Mouse (Mus musculus): ENCODE results near the gene Ifitm1. TPM values are rescaled to one million over a fixed set of nuclear protein-coding genes. Genes with fewer than 3 reads are reported as not detected.

The Ifitm1 gene
- polyA plus RNA-seq, 1 experiment from 2014 or later: 7.6 TPM

DNA sequence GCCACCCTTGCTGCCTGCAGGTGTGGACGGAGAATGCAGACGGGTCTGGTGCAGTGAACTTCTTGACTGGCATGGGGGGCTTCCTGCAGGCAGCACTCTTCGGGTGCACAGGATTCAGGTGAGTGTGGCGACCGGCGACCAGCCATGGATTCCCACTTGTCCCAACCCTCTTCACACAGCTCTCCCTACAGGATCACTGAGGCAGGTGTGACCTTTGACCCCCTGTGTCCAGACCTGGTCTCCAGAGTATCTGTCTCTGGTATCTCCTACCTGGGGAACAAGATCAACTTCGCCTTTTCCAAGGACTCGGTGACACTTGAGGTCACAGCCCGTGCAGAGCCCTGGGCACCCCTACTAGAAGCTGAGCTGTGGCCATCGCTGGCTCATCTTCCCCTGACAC is 20.7 kb upstream of the Ifitm1 start:
- peaks cover 6% of the 10 kb centered on the region for H3K4me1 ChIP-seq (ENCODE audit: control insufficient read depth, insufficient read depth, low read length)
- no peaks in the 10 kb centered on the region for H3K36me3 ChIP-seq (ENCODE audit: control insufficient read depth, insufficient read depth, low read length)
- WGBS (ENCODE audit: insufficient replicate concordance): 83% methylated on average over 10 of the region's 10 CpGs
- H3K4me2 ChIP-seq: no peak overlapping the region
- H3K27ac ChIP-seq (ENCODE audit: low read depth, low read length): peak overlapping the region; percentile 70
- H3K9ac ChIP-seq (ENCODE audit: low read depth, low read length): no peak overlapping the region
- H3K27me3 ChIP-seq (ENCODE audit: control insufficient read depth, insufficient read depth, low read length): no peaks in the 10 kb centered on the region
- H3K9me3 ChIP-seq (replicated peaks; ENCODE audit: control insufficient read depth, low read length): no peaks in the 10 kb centered on the region
- ATAC-seq (replicated peaks; ENCODE audit: insufficient number of reproducible peaks, low FRiP score, low TSS enrichment): no peak
- no peak overlapping the region for H3K4me3 ChIP-seq (ENCODE audit: low read depth, low read length)

DNA sequence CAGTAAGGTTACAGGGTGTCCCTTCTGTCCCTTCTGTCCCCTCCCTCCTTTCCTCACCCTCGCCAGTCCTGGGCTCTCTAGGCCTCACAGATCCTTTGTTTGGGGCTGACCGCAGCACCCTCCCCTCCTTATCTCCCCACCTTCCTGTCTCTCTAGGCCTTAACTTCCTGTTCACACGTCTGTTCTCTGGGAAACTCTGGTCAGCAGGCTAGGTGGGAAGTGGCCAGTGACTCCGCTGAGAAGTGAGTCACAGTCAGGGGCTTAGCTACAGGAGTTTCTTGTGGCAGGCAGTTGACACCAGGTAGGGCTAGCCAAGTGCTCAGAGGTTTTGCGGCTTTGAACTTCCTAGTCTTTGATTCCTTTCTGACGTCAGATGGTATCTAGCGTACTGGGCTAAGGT is 20.0 kb upstream of the Ifitm1 start:
- no peak overlapping the region for H3K4me2 ChIP-seq
- no peaks in the 10 kb centered on the region for H3K27me3 ChIP-seq (ENCODE audit: control insufficient read depth, insufficient read depth, low read length)
- peaks cover 6% of the 10 kb centered on the region for H3K4me1 ChIP-seq (ENCODE audit: control insufficient read depth, insufficient read depth, low read length)
- 0 out of 2 replicates have a peak, but pooled peaks have one; percentile 3 for ATAC-seq (replicated peaks; ENCODE audit: insufficient number of reproducible peaks, low FRiP score, low TSS enrichment)
- 0 out of 2 replicates have a peak overlapping the region, but pooled peaks have one; percentile 22 for H3K9ac ChIP-seq (ENCODE audit: low read depth, low read length)
- H3K4me3 ChIP-seq (ENCODE audit: low read depth, low read length): no peak overlapping the region
- H3K27ac ChIP-seq (ENCODE audit: low read depth, low read length): peak overlapping the region; percentile 70
- WGBS (ENCODE audit: insufficient replicate concordance): 29% methylated on average over 7 of the region's 7 CpGs
- H3K9me3 ChIP-seq (replicated peaks; ENCODE audit: control insufficient read depth, low read length): no peaks in the 10 kb centered on the region
- H3K36me3 ChIP-seq (ENCODE audit: control insufficient read depth, insufficient read depth, low read length): no peaks in the 10 kb centered on the region

DNA sequence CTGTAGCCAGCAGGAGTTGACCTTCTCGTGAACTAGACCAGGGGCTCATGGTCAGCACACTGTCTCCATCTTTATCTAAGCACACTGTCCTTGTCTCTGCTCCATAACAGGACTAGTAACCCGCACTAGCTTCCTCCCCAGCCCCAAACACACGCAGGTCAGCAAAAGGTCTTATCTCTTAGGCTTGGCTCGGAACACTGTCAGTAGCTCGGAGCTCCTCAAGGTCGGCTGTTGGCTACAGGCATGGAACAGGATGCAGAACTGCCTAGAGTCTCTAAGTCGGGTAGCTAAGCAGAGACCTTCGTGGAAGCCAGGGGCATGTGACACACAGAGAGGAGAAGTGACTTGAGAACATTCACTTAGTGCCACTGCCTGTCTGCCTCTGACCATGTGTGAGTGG is 18.9 kb upstream of the Ifitm1 start:
- WGBS (ENCODE audit: insufficient replicate concordance): 35% methylated on average over 8 of the region's 8 CpGs
- ATAC-seq (replicated peaks; ENCODE audit: insufficient number of reproducible peaks, low FRiP score, low TSS enrichment): no peak
- Histone ChIP-seq H3K4me2 (no peak overlapping the region), H3K27ac (ENCODE audit: low read depth, low read length) (peak overlapping the region; percentile 70), H3K9me3 (replicated peaks; ENCODE audit: control insufficient read depth, low read length) (no peaks in the 10 kb centered on the region), H3K36me3 (ENCODE audit: control insufficient read depth, insufficient read depth, low read length) (no peaks in the 10 kb centered on the region), H3K27me3 (ENCODE audit: control insufficient read depth, insufficient read depth, low read length) (no peaks in the 10 kb centered on the region), H3K4me3 (ENCODE audit: low read depth, low read length) (no peak overlapping the region), H3K9ac (ENCODE audit: low read depth, low read length) (no peak overlapping the region), H3K4me1 (ENCODE audit: control insufficient read depth, insufficient read depth, low read length) (peaks cover 6% of the 10 kb centered on the region; the same call in 1 of the 2 replicates)

DNA sequence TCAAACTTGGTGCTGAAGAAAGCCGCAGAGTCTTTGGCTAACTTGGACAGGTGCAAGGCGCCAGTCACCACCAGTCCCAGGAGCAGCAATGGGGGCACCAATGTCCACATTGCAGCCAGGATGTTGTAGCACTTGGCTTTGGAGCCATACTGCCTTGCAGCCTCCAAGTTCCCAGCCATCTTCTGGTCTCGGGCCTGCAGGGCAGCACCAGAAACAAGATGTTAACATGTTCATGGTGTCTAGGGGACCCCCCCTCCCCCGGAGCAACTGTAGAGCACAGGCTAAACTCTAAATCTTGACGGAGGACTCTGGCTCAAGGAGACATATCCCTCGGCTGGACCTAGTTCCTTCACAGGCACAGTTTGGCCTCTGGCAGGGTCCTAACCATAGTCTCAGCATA is 17.8 kb upstream of the Ifitm1 start:
- Histone ChIP-seq H3K36me3 (ENCODE audit: control insufficient read depth, insufficient read depth, low read length) (no peaks in the 10 kb centered on the region), H3K4me1 (ENCODE audit: control insufficient read depth, insufficient read depth, low read length) (peaks cover 6% of the 10 kb centered on the region; the same call in 1 of the 2 replicates), H3K9me3 (replicated peaks; ENCODE audit: control insufficient read depth, low read length) (no peaks in the 10 kb centered on the region), H3K27ac (ENCODE audit: low read depth, low read length) (no peak overlapping the region), H3K9ac (ENCODE audit: low read depth, low read length) (no peak overlapping the region), H3K4me3 (ENCODE audit: low read depth, low read length) (no peak overlapping the region), H3K4me2 (no peak overlapping the region), H3K27me3 (ENCODE audit: control insufficient read depth, insufficient read depth, low read length) (no peaks in the 10 kb centered on the region)
- 87% methylated on average over 6 of the region's 6 CpGs for WGBS (ENCODE audit: insufficient replicate concordance)
- ATAC-seq (replicated peaks; ENCODE audit: insufficient number of reproducible peaks, low FRiP score, low TSS enrichment): no peak

DNA sequence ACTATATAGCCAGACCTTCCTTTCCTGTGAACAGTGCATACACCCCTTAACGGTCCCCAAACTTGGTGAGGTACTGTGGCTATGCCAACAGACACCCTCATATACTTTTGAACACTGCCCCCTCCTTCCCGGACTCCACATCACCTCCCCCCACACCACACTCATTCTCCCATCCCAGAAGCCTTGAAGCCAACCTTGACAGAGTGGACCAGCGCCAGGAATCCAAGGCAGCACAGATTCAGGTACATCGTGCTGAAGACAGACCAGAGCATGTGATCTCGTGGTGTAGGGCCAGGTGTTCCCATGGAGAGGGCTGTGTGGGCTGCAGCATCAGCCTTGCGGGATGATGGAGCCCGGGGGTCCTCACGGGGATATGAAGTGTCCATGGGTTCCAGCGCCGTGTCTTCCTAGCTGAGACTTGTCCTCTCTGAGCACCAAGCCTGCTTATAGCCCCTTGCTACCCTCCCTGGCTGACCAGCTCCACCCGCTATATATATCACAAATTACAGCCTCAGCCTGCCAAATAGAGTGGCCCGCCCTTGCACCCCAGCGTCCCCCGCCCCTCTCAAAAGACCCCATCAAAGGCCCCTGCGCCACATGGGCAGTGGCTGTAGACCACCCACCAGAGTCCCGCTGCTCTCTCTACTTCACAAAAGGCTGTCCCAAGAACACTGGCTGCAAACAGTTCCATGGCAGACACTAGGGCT is 17.0 kb upstream of the Ifitm1 start, which contains the start of gene Ifitm5:
Gene Ifitm5 (minus strand): TSS at position 468 of the 707 bp plus-strand sequence.
- 87% methylated on average over 16 of the region's 16 CpGs for WGBS (ENCODE audit: insufficient replicate concordance)
- H3K27me3 ChIP-seq (ENCODE audit: control insufficient read depth, insufficient read depth, low read length): no peaks in the 10 kb centered on the region
- H3K4me3 ChIP-seq (ENCODE audit: low read depth, low read length): no peak within 1 kb of the TSS
- H3K4me1 ChIP-seq (ENCODE audit: control insufficient read depth, insufficient read depth, low read length): peaks cover 10% of the 10 kb centered on the region
- H3K36me3 ChIP-seq (ENCODE audit: control insufficient read depth, insufficient read depth, low read length): no peaks in the 10 kb centered on the region
- no peak within 1 kb of the TSS for H3K27ac ChIP-seq (ENCODE audit: low read depth, low read length)
- no peak within 1 kb of the TSS for H3K9ac ChIP-seq (ENCODE audit: low read depth, low read length)
- H3K4me2 ChIP-seq: no peak within 1 kb of the TSS
- H3K9me3 ChIP-seq (replicated peaks; ENCODE audit: control insufficient read depth, low read length): no peaks in the 10 kb centered on the region
- no peak for ATAC-seq (replicated peaks; ENCODE audit: insufficient number of reproducible peaks, low FRiP score, low TSS enrichment)

DNA sequence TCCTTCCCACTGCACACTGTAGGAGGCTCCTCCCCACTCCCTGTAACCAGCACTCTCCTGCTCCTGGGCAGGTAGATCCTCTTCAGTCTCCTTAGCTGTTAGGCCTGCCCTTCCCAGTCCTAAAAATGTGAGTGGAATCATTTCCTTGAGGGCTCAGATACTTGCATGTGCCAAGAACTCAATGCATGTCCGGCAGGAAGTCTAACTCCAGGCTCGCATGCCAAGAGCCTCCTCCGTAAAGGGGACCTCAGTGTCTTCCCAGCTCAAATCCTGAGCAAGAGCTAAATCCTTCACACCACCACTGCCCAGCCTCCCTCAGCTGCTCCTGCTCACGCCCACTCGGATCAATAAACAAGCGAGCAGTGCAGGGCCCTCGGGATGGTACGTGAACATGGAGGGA is 16.0 kb upstream of the Ifitm1 start:
- Histone ChIP-seq H3K9ac (ENCODE audit: low read depth, low read length) (0 out of 2 replicates have a peak overlapping the region, but pooled peaks have one; percentile 40), H3K9me3 (replicated peaks; ENCODE audit: control insufficient read depth, low read length) (no peaks in the 10 kb centered on the region), H3K4me3 (ENCODE audit: low read depth, low read length) (no peak overlapping the region), H3K27me3 (ENCODE audit: control insufficient read depth, insufficient read depth, low read length) (no peaks in the 10 kb centered on the region), H3K4me1 (ENCODE audit: control insufficient read depth, insufficient read depth, low read length) (peaks cover 10% of the 10 kb centered on the region), H3K36me3 (ENCODE audit: control insufficient read depth, insufficient read depth, low read length) (no peaks in the 10 kb centered on the region), H3K27ac (ENCODE audit: low read depth, low read length) (no peak overlapping the region), H3K4me2 (no peak overlapping the region)
- ATAC-seq (replicated peaks; ENCODE audit: insufficient number of reproducible peaks, low FRiP score, low TSS enrichment): no peak
- WGBS (ENCODE audit: insufficient replicate concordance): 40% methylated on average over 8 of the region's 8 CpGs

DNA sequence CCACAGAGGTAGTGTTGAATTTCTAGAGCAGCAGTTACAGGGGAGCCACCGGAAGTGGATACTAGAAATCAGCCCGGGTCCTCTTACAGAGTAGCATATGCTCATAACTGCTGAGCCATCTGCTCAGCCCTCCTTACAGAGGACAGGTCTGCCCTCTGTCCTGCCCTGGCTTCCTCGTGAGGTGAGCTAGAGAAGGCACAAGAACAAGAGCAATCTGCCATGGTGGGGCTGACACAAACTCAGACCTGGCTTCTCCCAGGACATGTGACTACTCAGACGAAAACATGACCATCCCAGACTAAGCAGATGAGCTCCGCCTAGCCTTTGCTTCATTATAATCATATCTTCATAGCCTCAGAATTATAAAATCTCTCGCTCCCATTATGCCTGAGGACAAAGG is 15.3 kb upstream of the Ifitm1 start:
- H3K27ac ChIP-seq (ENCODE audit: low read depth, low read length): no peak overlapping the region
- no peak overlapping the region for H3K9ac ChIP-seq (ENCODE audit: low read depth, low read length)
- no peaks in the 10 kb centered on the region for H3K36me3 ChIP-seq (ENCODE audit: control insufficient read depth, insufficient read depth, low read length)
- no peak overlapping the region for H3K4me2 ChIP-seq
- no peak overlapping the region for H3K4me3 ChIP-seq (ENCODE audit: low read depth, low read length)
- H3K4me1 ChIP-seq (ENCODE audit: control insufficient read depth, insufficient read depth, low read length): peaks cover 7% of the 10 kb centered on the region
- no peaks in the 10 kb centered on the region for H3K9me3 ChIP-seq (replicated peaks; ENCODE audit: control insufficient read depth, low read length)
- no peak for ATAC-seq (replicated peaks; ENCODE audit: insufficient number of reproducible peaks, low FRiP score, low TSS enrichment)
- H3K27me3 ChIP-seq (ENCODE audit: control insufficient read depth, insufficient read depth, low read length): no peaks in the 10 kb centered on the region
- WGBS (ENCODE audit: insufficient replicate concordance): 68% methylated on average over 6 of the region's 6 CpGs

DNA sequence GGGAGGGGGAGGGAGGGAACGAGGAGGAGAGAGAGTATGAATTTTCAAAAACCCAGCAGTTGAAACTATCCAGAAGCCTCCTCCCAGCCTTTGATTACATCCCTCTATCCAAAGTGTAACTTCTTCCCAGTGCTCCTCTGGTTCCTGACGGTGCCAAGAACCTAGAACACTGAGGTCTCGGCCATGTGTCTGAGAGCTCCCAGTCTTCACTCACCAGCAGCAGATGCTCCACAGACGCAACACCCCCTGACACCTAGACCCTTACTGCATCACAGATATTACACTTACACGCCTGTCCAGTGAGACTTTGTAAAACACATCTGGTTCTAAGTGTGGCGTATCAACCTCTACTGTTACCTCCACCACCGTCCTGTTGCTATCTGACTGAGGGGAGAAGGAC is 14.6 kb upstream of the Ifitm1 start:
- Histone ChIP-seq H3K36me3 (ENCODE audit: control insufficient read depth, insufficient read depth, low read length) (no peaks in the 10 kb centered on the region), H3K4me1 (ENCODE audit: control insufficient read depth, insufficient read depth, low read length) (peaks cover 7% of the 10 kb centered on the region), H3K27ac (ENCODE audit: low read depth, low read length) (no peak overlapping the region), H3K4me2 (no peak overlapping the region), H3K9ac (ENCODE audit: low read depth, low read length) (no peak overlapping the region), H3K4me3 (ENCODE audit: low read depth, low read length) (no peak overlapping the region), H3K9me3 (replicated peaks; ENCODE audit: control insufficient read depth, low read length) (no peaks in the 10 kb centered on the region), H3K27me3 (ENCODE audit: control insufficient read depth, insufficient read depth, low read length) (no peaks in the 10 kb centered on the region)
- WGBS (ENCODE audit: insufficient replicate concordance): 73% methylated on average over 7 of the region's 7 CpGs
- ATAC-seq (replicated peaks; ENCODE audit: insufficient number of reproducible peaks, low FRiP score, low TSS enrichment): no peak

DNA sequence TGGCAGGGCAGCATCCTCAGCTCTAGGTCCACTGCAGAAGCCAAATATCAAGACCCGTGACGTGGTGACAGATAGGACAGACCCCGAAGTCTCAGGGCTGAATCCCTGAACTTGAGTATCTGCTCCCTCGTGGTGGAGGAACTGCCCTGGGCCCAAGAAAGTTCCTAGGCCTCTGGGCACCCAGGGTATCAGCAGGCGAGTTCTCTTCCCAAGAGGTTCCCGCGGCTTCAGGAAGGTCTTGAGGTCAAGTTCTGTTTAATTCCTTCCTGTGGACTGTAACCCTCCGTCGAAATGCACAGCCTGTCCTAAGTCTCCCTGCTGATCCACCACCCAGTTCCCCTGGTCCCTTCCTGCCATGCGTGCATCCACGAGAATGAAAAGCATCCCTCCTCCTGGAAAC is 13.9 kb upstream of the Ifitm1 start:
- H3K9me3 ChIP-seq (replicated peaks; ENCODE audit: control insufficient read depth, low read length): no peaks in the 10 kb centered on the region
- H3K4me1 ChIP-seq (ENCODE audit: control insufficient read depth, insufficient read depth, low read length): peaks cover 7% of the 10 kb centered on the region
- no peak overlapping the region for H3K4me3 ChIP-seq (ENCODE audit: low read depth, low read length)
- no peak overlapping the region for H3K27ac ChIP-seq (ENCODE audit: low read depth, low read length)
- peak overlapping the region; percentile 81; the same call in 1 of the 2 replicates for H3K4me2 ChIP-seq
- H3K36me3 ChIP-seq (ENCODE audit: control insufficient read depth, insufficient read depth, low read length): no peaks in the 10 kb centered on the region
- ATAC-seq (replicated peaks; ENCODE audit: insufficient number of reproducible peaks, low FRiP score, low TSS enrichment): no peak
- no peak overlapping the region for H3K9ac ChIP-seq (ENCODE audit: low read depth, low read length)
- WGBS (ENCODE audit: insufficient replicate concordance): 69% methylated on average over 11 of the region's 11 CpGs
- no peaks in the 10 kb centered on the region for H3K27me3 ChIP-seq (ENCODE audit: control insufficient read depth, insufficient read depth, low read length)

Data from heart, embryonic 11.5 days (tissue).